8 mouse cellular contexts compared by ENCODE assay signal in genomic region chr7:84528796-84529533, GRCm38 (mm10). TPM values are rescaled to one million over a fixed set of nuclear protein-coding genes. Genes with fewer than 3 reads are reported as not detected.
DNase-seq lines count a peak whose midpoint lies in the region; ATAC-seq lines count a peak whose summit lies in the region.

Gm2115 (plus strand) TSS chr7:84528954.

- peaks cover 10% of the 10 kb centered on the region for H3K4me1 ChIP-seq in embryonic facial prominence, embryonic 10.5 days

- H3K4me3 ChIP-seq in embryonic facial prominence, embryonic 10.5 days: peak within 1 kb of the TSS; percentile 64

- H3K36me3 ChIP-seq in embryonic facial prominence, embryonic 10.5 days (replicated peaks): no peaks in the 10 kb centered on the region

- peak; percentile 32 to 46; a peak in 2 of 4 replicates for ATAC-seq in hematopoietic stem cell, adult 5-6 weeks (replicated peaks in 1 of 2; ENCODE audit: insufficient read depth in 1 of 2, low FRiP score in 2 of 2, low TSS enrichment in 1 of 2, low read depth in 1 of 2, poor library complexity in 2 of 2, severe bottlenecking in 2 of 2)

- H3K27me3 ChIP-seq in embryonic facial prominence, embryonic 10.5 days (replicated peaks; ENCODE audit: low read depth, poor library complexity, severe bottlenecking): peaks cover 41% of the 10 kb centered on the region

- H3K27ac ChIP-seq in embryonic facial prominence, embryonic 10.5 days (replicated peaks): peak within 1 kb of the TSS; percentile 59

- WGBS in embryonic facial prominence, embryonic 10.5 days: 1% methylated on average over 52 of the region's 52 CpGs

- H3K9me3 ChIP-seq in embryonic facial prominence, embryonic 10.5 days: no peaks in the 10 kb centered on the region

- DNase-seq in thymus, postnatal 14 days: peak; percentile 3
- DNase-seq in thymus, adult 18-20 months: no peak
- DNase-seq in embryonic facial prominence, embryonic 10.5 days (ENCODE audit: low spot score): peak; percentile 68
- DNase-seq in layer of hippocampus, postnatal 10 days (ENCODE audit: low spot score in 2 of 2): peak; percentile 43 to 57
- DNase-seq in lung, postnatal 10 days: peak; percentile 63
- peak; percentile 31 for DNase-seq in right cerebral cortex, postnatal 14 days
- DNase-seq in spleen, postnatal 14 days (ENCODE audit: low spot score in 2 of 2): no peak

RNA-seq across cellular contexts. Expression of gene Gm2115, which starts in this region (rescaled TPM):
- polyA plus RNA-seq in embryonic facial prominence, embryonic 10.5 days (2016; fragmentation: Nextera tagmentation; extraction: Ambion mirVana): 0.02 TPM in 1 of 2 replicates, not detected in the other
- not detected in 2 replicates for total RNA-seq in hematopoietic stem cell, adult 5-6 weeks (2017)
- 10 to 100 TPM; 24.2 to 25.7 TPM for total RNA-seq in layer of hippocampus, postnatal 10 days (2021)

Comparison
In these comparisons a context has a peak if more than half of its experiments do, and no peak if none do; other contexts are left out.
1. RNA of gene Gm2115 (total RNA-seq): 24.2 to 25.7 TPM in layer of hippocampus, postnatal 10 days; not detected in hematopoietic stem cell, adult 5-6 weeks; every median in the first group is over 10 times any median in the second.
2. DNase-seq: peak in thymus, postnatal 14 days (single experiment), layer of hippocampus, postnatal 10 days (2 of 2), lung, postnatal 10 days (single experiment) and right cerebral cortex, postnatal 14 days (single experiment); none in thymus, adult 18-20 months (0 of 2) and spleen, postnatal 14 days (0 of 2).
3. Peak in DNase-seq, H3K4me3 ChIP-seq and H3K27ac ChIP-seq in embryonic facial prominence, embryonic 10.5 days; RNA of the gene not detected or under 1 TPM.
4. Peak in ATAC-seq in hematopoietic stem cell, adult 5-6 weeks; RNA of the gene not detected or under 1 TPM.